Mouse (Mus musculus) brain, embryonic 14.5 days (tissue): Measurements from ENCODE around the gene Pepd.

Source experiments
- CTCF ChIP-seq: fragments of 200-500 bp; IDR thresholded peaks from 2 replicates; pipeline ENCODE4 v1.5.1; 2012; ENCODE audit warnings: inconsistent platforms, mild to moderate bottlenecking, moderate library complexity, borderline replicate concordance; ENCODE audit not compliant: insufficient read depth, insufficient read length; ENCODE audit errors: extremely low read depth
- POLR2A ChIP-seq: fragments of 200-500 bp; IDR thresholded peaks from 2 replicates; pipeline ENCODE4 v1.6.1; 2012; ENCODE audit warnings: mild to moderate bottlenecking, inconsistent platforms, borderline replicate concordance; ENCODE audit not compliant: poor library complexity, insufficient read depth, insufficient read length, severe bottlenecking; ENCODE audit errors: extremely low read depth

DNA sequence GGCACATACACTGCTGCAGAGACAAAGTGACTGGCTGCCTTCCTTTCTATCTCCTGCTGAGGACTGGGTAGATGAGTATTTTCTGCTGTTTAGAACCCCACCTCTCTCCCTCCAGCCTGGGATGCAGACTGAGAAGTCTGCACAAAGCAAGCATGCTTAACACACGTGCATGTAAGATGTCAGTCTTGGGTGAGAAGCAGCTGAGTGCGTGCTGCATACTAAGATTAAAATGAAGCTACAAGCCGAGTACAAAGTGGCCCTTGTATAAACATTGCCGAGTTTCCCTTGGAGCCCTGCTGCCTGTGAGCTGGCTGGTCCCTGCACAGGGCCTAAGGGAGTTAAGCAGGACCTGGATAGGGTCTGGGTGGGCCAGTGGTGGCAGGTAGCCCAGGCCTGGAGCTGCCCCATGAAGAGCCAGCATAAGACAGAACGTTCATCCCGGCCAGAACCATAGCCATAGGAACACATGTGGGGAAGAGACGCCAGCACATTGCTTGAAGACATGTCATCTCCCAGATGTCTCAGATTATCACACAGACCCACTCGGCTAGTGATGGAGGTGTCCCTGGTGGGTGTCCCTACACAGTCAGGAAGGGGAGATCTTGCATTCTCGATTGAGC, 115.7 kb downstream of the Pepd start:
- TF ChIP-seq CTCF (no peak), POLR2A (no peak)
